Mouse (Mus musculus): ENCODE measurements at regions not wholly inside any gene's neighbourhood (a gene's known extent, or its start where the extent isn't known, plus 50 kb on each side); places are given as distances from the start of the nearest gene placed in this dataset.

DNA sequence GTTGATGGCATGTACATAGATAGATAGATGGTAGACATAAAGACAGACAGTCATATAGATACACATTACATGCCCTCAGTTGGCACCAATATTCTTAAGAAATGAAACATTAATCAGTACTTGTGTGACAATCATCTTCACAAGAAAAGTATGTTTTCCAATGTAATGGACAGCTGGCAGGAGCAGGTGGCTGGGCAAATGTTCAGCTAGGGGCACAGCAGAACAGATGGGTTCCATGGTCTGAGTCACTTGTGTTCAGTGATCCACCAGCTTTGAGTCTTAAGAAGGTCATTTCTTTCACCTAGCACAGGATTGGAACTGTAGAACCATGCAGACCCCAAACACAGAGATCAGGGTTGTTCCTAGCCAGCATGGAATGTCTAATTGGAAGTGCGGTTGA is 2631.2 kb upstream of the 5930422O12Rik start:
- no peak overlapping the region for H3K27ac ChIP-seq (ENCODE audit: insufficient read depth, low read depth, low read length)
- TF ChIP-seq POLR2A (IDR thresholded peaks at IDR 0.05; ENCODE audit: borderline replicate concordance, low read depth, low read length) (no peak), CTCF (IDR thresholded peaks at IDR 0.05; ENCODE audit: low read depth, low read length) (no peak)
- H3K4me1 ChIP-seq (ENCODE audit: control insufficient read depth, insufficient read depth, low read length), result no peaks in the 10 kb centered on the region
- H3K4me3 ChIP-seq (ENCODE audit: insufficient read depth, low read length), result no peak overlapping the region

DNA sequence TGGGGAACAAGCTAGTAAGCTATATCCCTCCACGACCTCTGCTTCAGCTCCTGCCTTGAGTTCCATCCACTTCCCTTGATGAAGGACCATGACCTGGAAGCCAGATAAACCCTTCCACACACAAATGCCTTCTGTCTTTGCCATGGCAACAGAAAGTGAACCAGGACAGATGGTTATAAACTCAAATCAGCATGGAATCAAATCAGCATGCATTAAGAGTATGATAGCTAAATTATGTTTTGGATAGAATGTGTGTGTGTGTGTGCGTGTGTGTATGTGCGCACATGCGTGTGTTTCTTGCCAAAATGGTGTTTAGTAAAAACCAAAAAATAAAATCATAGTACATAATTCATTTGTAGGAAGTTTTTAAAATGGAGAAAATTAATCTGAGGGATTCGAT is 2611.5 kb upstream of the 5930422O12Rik start:
- H3K27ac ChIP-seq (ENCODE audit: insufficient read depth, low read depth, low read length), result no peak overlapping the region
- no peak for TF ChIP-seq POLR2A (IDR thresholded peaks at IDR 0.05; ENCODE audit: borderline replicate concordance, low read depth, low read length)
- no peak for TF ChIP-seq CTCF (IDR thresholded peaks at IDR 0.05; ENCODE audit: low read depth, low read length)

DNA sequence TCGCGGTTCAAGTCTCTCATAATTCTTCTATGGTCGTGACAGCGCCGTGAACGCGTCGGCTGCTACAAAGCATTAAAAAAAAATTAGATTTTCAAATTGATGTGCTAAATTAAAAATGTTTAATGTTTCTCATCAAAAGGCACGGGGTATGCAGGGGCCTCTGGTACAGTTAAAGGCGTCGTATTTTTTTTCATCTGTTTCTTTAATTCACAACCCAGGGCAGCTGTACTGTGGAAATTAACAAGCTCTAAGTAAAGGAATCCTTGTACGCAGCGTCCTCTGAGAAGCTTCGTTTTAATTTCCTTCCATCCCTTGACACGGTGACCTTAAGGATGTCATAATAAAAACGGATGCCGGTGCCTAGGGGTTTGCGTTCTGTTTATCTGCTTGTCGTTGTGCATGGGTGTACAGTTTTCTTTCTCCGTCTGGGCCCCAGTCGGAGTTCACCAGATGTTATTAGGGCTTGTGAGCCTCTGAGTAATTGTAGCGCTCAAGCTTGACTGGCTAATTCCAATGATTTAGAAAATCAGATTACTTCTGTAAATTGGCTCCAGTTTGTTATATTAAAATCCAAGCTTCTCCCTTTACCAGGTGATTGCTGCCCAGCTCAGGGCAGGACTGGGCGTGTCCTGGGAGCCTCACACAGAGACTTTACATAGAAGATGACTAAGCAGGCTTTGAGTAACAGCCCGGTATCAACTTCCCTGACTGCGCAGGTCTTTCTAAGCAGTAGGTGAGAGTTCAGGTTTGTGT is 2605.5 kb upstream of the 5930422O12Rik start:
- Histone ChIP-seq H3K27ac (ENCODE audit: insufficient read depth, low read depth, low read length) (no peak overlapping the region), H3K4me3 (ENCODE audit: insufficient read depth, low read length) (no peak overlapping the region), H3K4me1 (ENCODE audit: control insufficient read depth, insufficient read depth, low read length) (no peaks in the 10 kb centered on the region)
- no peak for TF ChIP-seq CTCF (IDR thresholded peaks at IDR 0.05; ENCODE audit: low read depth, low read length)
- no peak for TF ChIP-seq POLR2A (IDR thresholded peaks at IDR 0.05; ENCODE audit: borderline replicate concordance, low read depth, low read length)

More for the DNA sequence above, 2611.5 kb upstream of the 5930422O12Rik start:
- no peak overlapping the region for H3K4me3 ChIP-seq (ENCODE audit: insufficient read depth, low read length)
- no peaks in the 10 kb centered on the region for H3K4me1 ChIP-seq (ENCODE audit: control insufficient read depth, insufficient read depth, low read length)

DNA sequence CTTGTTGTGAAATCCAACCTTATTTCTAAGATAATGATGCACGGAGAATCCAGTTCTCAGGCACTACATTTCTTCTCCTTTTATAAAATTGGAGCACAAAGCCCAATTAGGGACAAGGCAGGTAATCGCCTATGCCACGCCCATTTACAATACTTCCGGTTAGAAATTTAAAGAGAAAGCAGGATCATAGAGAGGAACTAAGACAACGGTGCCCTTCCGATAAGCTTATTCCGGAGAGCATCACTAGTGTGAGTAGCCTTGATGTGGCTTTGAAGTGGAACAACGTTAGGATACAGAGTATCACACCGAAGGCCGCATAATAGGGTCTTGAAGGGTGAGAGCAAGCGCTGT is 2604.9 kb upstream of the 5930422O12Rik start:
- no peak overlapping the region for H3K27ac ChIP-seq (ENCODE audit: insufficient read depth, low read depth, low read length)
- no peaks in the 10 kb centered on the region for H3K4me1 ChIP-seq (ENCODE audit: control insufficient read depth, insufficient read depth, low read length)
- no peak for TF ChIP-seq CTCF (IDR thresholded peaks at IDR 0.05; ENCODE audit: low read depth, low read length)
- H3K4me3 ChIP-seq (ENCODE audit: insufficient read depth, low read length), result no peak overlapping the region

DNA sequence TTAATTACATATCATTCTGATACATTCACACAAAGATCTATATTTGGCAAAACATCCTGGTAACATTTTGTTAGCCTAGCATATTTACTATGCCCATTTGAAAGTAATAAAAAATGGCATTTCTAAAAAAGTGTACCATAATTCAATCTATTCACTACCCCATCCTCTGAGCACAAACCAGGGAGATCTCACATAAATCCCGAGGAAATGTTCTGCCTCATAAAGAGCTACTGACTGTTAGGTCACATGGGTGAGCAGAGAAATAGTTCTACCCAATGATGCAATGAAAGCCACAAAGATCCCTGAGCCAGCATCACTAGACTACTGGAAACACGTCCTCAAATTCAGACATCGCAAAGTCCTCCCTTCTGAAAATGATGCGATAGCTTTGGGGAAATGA is 2602.5 kb upstream of the 5930422O12Rik start:
- Histone ChIP-seq H3K4me1 (ENCODE audit: control insufficient read depth, insufficient read depth, low read length) (no peaks in the 10 kb centered on the region), H3K27ac (ENCODE audit: insufficient read depth, low read depth, low read length) (no peak overlapping the region), H3K4me3 (ENCODE audit: insufficient read depth, low read length) (no peak overlapping the region)
- TF ChIP-seq CTCF (IDR thresholded peaks at IDR 0.05; ENCODE audit: low read depth, low read length), result no peak
- TF ChIP-seq POLR2A (IDR thresholded peaks at IDR 0.05; ENCODE audit: borderline replicate concordance, low read depth, low read length), result no peak

DNA sequence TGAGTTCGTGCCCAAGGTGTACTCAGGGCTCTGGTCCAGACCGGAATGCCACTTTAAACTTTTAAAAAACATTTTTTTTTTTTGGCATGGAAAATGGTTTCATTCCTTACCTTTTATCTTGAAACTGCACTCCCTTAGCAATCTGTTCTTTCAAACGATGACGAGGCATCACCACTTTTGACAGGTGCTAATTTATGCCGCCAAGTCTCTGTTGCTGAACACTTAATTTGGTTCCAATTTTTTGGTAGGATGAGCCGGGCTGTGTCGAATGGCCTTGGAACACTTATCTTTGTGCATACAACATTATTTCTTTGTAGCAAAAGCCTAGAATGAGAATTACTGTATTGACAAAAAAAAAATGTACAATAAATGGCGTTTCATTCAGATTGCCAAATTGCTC is 2590.5 kb upstream of the 5930422O12Rik start:
- Histone ChIP-seq H3K4me3 (ENCODE audit: insufficient read depth, low read length) (no peak overlapping the region), H3K4me1 (ENCODE audit: control insufficient read depth, insufficient read depth, low read length) (no peaks in the 10 kb centered on the region), H3K27ac (ENCODE audit: insufficient read depth, low read depth, low read length) (no peak overlapping the region)
- TF ChIP-seq POLR2A (IDR thresholded peaks at IDR 0.05; ENCODE audit: borderline replicate concordance, low read depth, low read length) (no peak), CTCF (IDR thresholded peaks at IDR 0.05; ENCODE audit: low read depth, low read length) (no peak)

GRCm38 (mm10) chr8:30840064-30840463 is 2588.4 kb upstream of the 5930422O12Rik start:
- Histone ChIP-seq H3K4me1 (ENCODE audit: control insufficient read depth, insufficient read depth, low read length) (no peaks in the 10 kb centered on the region), H3K4me3 (ENCODE audit: insufficient read depth, low read length) (no peak overlapping the region), H3K27ac (ENCODE audit: insufficient read depth, low read depth, low read length) (no peak overlapping the region)
- TF ChIP-seq POLR2A (IDR thresholded peaks at IDR 0.05; ENCODE audit: borderline replicate concordance, low read depth, low read length) (no peak), CTCF (IDR thresholded peaks at IDR 0.05; ENCODE audit: low read depth, low read length) (peak; percentile 64)

GRCm38 (mm10) chr8:30863017-30863416 is 2565.5 kb upstream of the 5930422O12Rik start:
- H3K27ac ChIP-seq (ENCODE audit: insufficient read depth, low read depth, low read length), result no peak overlapping the region
- TF ChIP-seq CTCF (IDR thresholded peaks at IDR 0.05; ENCODE audit: low read depth, low read length) (no peak), POLR2A (IDR thresholded peaks at IDR 0.05; ENCODE audit: borderline replicate concordance, low read depth, low read length) (no peak)
- H3K4me3 ChIP-seq (ENCODE audit: insufficient read depth, low read length), result no peak overlapping the region
- no peaks in the 10 kb centered on the region for H3K4me1 ChIP-seq (ENCODE audit: control insufficient read depth, insufficient read depth, low read length)

- H3K27ac ChIP-seq (ENCODE audit: insufficient read depth, low read depth, low read length), result no peak overlapping the region
These were observed 2522.3 kb upstream of the 5930422O12Rik start for GRCm38 (mm10) chr8:30906044-30906695.

DNA sequence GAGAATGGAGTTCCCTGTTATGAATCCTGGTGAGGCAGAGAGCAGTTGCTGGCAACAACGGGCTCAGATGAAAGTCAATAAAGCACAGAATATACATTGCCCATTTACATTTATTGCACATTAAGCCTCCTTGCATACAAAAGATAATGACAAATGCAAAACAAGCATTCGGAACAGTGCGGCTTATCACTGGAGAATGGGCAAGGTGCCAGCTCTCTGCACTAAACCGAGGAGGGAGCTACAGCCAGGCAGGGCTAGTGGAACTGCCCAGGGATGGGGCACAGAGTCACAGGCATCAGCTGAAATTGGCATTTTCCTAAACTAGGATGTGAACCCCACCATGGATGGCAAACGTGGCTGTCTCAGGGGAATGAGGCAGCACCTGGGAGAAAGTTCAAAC is 2514.8 kb upstream of the 5930422O12Rik start:
- Histone ChIP-seq H3K4me1 (ENCODE audit: control insufficient read depth, insufficient read depth, low read length) (no peaks in the 10 kb centered on the region), H3K4me3 (ENCODE audit: insufficient read depth, low read length) (no peak overlapping the region), H3K27ac (ENCODE audit: insufficient read depth, low read depth, low read length) (no peak overlapping the region)
- TF ChIP-seq POLR2A (IDR thresholded peaks at IDR 0.05; ENCODE audit: borderline replicate concordance, low read depth, low read length), result no peak
- no peak for TF ChIP-seq CTCF (IDR thresholded peaks at IDR 0.05; ENCODE audit: low read depth, low read length)

More at GRCm38 (mm10) chr8:30906044-30906695, 2522.3 kb upstream of the 5930422O12Rik start:
- no peak for TF ChIP-seq CTCF (IDR thresholded peaks at IDR 0.05; ENCODE audit: low read depth, low read length)
- Histone ChIP-seq H3K4me3 (ENCODE audit: insufficient read depth, low read length) (no peak overlapping the region), H3K4me1 (ENCODE audit: control insufficient read depth, insufficient read depth, low read length) (no peaks in the 10 kb centered on the region)
